Mouse (Mus musculus): ENCODE data around the gene Hs2st1. TPM values are rescaled to one million over a fixed set of nuclear protein-coding genes. Genes with fewer than 3 reads are reported as not detected.

Gene Hs2st1
- polyA plus RNA-seq, 1 experiment from 2014 or later: 44.0 TPM

GRCm38 (mm10) chr3:144577366-144578340 lies 7.7 kb upstream of the Hs2st1 start:
- peak; percentile 48 for ATAC-seq
- POLR2A ChIA-PET: interaction anchor here (0.6 to 1.7 kb wide), 3 partner anchors 9 to 15 kb away, joined by 4 to 6 read pairs (median 4); no protein-coding TSS in a partner anchor
- H3K27me3 ChIP-seq: no peaks in the 10 kb centered on the region
- CTCF ChIA-PET: interaction anchor here (0.8 to 3.1 kb wide), 8 partner anchors 9 to 133 kb away, joined by 3 to 13 read pairs (median 4); no protein-coding TSS in a partner anchor
- no peak for DNase-seq (ENCODE audit: low read depth, low spot score)
- TF ChIP-seq CTCF (IDR thresholded peaks at IDR 0.05): no peak
- in situ Hi-C loops (cut with MboI; ENCODE audit: low pct_unique_long_range_greater_than_20kb): no loop called here

- ATAC-seq (no peak), DNase-seq (ENCODE audit: low read depth, low spot score) (no peak)
- ChIA-PET CTCF (interaction anchor here (1.0 to 2.6 kb wide), 3 partner anchors 11 to 115 kb away, joined by 3 to 9 read pairs (median 3); no protein-coding TSS in a partner anchor), POLR2A (no interaction called here)
- no peak for TF ChIP-seq CTCF (IDR thresholded peaks at IDR 0.05)
- no peaks in the 10 kb centered on the region for H3K27me3 ChIP-seq
- in situ Hi-C loops (cut with MboI; ENCODE audit: low pct_unique_long_range_greater_than_20kb): loop anchor here (5.0 kb wide), 2 partner anchors 33 to 93 kb away; no protein-coding TSS in a partner anchor
These were observed 4.3 kb upstream of the Hs2st1 start for GRCm38 (mm10) chr3:144574256-144574655.

- POLR2A ChIA-PET: interaction anchor here (0.9 to 1.3 kb wide), 2 partner anchors 11 to 14 kb away, joined by 4 read pairs; no protein-coding TSS in a partner anchor
- in situ Hi-C loops (cut with MboI; ENCODE audit: low pct_unique_long_range_greater_than_20kb): loop anchor here (5.0 kb wide), 2 partner anchors 36 to 96 kb away; no protein-coding TSS in a partner anchor
- DNase-seq (ENCODE audit: low read depth, low spot score): no peak
- CTCF ChIA-PET: interaction anchor here (0.8 to 2.4 kb wide), 6 partner anchors 9 to 64 kb away, joined by 3 to 8 read pairs (median 4); no protein-coding TSS in a partner anchor
- H3K27me3 ChIP-seq: no peaks in the 10 kb centered on the region
- ATAC-seq: no peak
- no peak for TF ChIP-seq CTCF (IDR thresholded peaks at IDR 0.05)
These were observed 971 bp upstream of the Hs2st1 start for GRCm38 (mm10) chr3:144570816-144571487.

GRCm38 (mm10) chr3:144569401-144569971 lies 495 bp downstream of the Hs2st1 start:
- TF ChIP-seq CTCF (IDR thresholded peaks at IDR 0.05): no peak
- DNase-seq (ENCODE audit: low read depth, low spot score): no peak
- CTCF ChIA-PET: interaction anchor here (0.9 to 7.2 kb wide), 4 partner anchors 16 to 63 kb away, joined by 3 to 74 read pairs (median 7); no protein-coding TSS in a partner anchor
- in situ Hi-C loops (cut with MboI; ENCODE audit: low pct_unique_long_range_greater_than_20kb): no loop called here
- no peaks in the 10 kb centered on the region for H3K27me3 ChIP-seq
- POLR2A ChIA-PET: interaction anchor here (1.1 to 1.8 kb wide), 2 partner anchors 15 to 24 kb away, joined by 4 to 5 read pairs; no protein-coding TSS in a partner anchor
- ATAC-seq: peak; percentile 59

GRCm38 (mm10) chr3:144568861-144569361 lies 1.1 kb downstream of the Hs2st1 start:
- ChIA-PET POLR2A (interaction anchor here (0.7 to 1.8 kb wide), 3 partner anchors 15 to 26 kb away, joined by 4 to 5 read pairs (median 4); no protein-coding TSS in a partner anchor), CTCF (interaction anchor here (0.9 to 7.2 kb wide), 5 partner anchors 9 to 62 kb away, joined by 3 to 74 read pairs (median 4); no protein-coding TSS in a partner anchor)
- in situ Hi-C loops (cut with MboI; ENCODE audit: low pct_unique_long_range_greater_than_20kb): no loop called here
- no peak for TF ChIP-seq CTCF (IDR thresholded peaks at IDR 0.05)
- DNase-seq (ENCODE audit: low read depth, low spot score) (no peak), ATAC-seq (no peak)
- H3K27me3 ChIP-seq: no peaks in the 10 kb centered on the region

- in situ Hi-C loops (cut with MboI; ENCODE audit: low pct_unique_long_range_greater_than_20kb): no loop called here
- DNase-seq (ENCODE audit: low read depth, low spot score) (no peak), ATAC-seq (no peak)
- POLR2A ChIA-PET: no interaction called here
- H3K27me3 ChIP-seq: no peaks in the 10 kb centered on the region
- no peak for TF ChIP-seq CTCF (IDR thresholded peaks at IDR 0.05)
- CTCF ChIA-PET: interaction anchor here (0.8 to 7.2 kb wide), 5 partner anchors 11 to 52 kb away, joined by 4 to 74 read pairs (median 5); no protein-coding TSS in a partner anchor
These were observed 4.8 kb downstream of the Hs2st1 start for GRCm38 (mm10) chr3:144565212-144565611.

- ATAC-seq: no peak
- H3K27me3 ChIP-seq: no peaks in the 10 kb centered on the region
- TF ChIP-seq CTCF (IDR thresholded peaks at IDR 0.05): no peak
- DNase-seq (ENCODE audit: low read depth, low spot score): no peak
- ChIA-PET POLR2A (no interaction called here), CTCF (interaction anchor here (1.0 to 7.2 kb wide), 5 partner anchors 11 to 38 kb away, joined by 3 to 74 read pairs (median 4); no protein-coding TSS in a partner anchor)
- in situ Hi-C loops (cut with MboI; ENCODE audit: low pct_unique_long_range_greater_than_20kb): no loop called here
These were observed 6.1 kb downstream of the Hs2st1 start for GRCm38 (mm10) chr3:144563916-144564315.

GRCm38 (mm10) chr3:144561511-144562250 lies 8.3 kb downstream of the Hs2st1 start:
- DNase-seq (ENCODE audit: low read depth, low spot score) (peak; percentile 50), ATAC-seq (peak; percentile 69)
- in situ Hi-C loops (cut with MboI; ENCODE audit: low pct_unique_long_range_greater_than_20kb): no loop called here
- ChIA-PET CTCF (no interaction called here), POLR2A (no interaction called here)
- no peak for TF ChIP-seq CTCF (IDR thresholded peaks at IDR 0.05)
- no peaks in the 10 kb centered on the region for H3K27me3 ChIP-seq

- DNase-seq (ENCODE audit: low read depth, low spot score) (no peak), ATAC-seq (no peak)
- no peak for TF ChIP-seq CTCF (IDR thresholded peaks at IDR 0.05)
- POLR2A ChIA-PET: no interaction called here
- in situ Hi-C loops (cut with MboI; ENCODE audit: low pct_unique_long_range_greater_than_20kb): no loop called here
- no peaks in the 10 kb centered on the region for H3K27me3 ChIP-seq
- CTCF ChIA-PET: interaction anchor here (0.8 kb wide), 1 partner anchor 9 kb away, joined by 3 read pairs; no protein-coding TSS in a partner anchor
These were observed 11.7 kb downstream of the Hs2st1 start for GRCm38 (mm10) chr3:144558274-144558673.
